8 mouse cellular contexts compared by ENCODE assay signal in the genomic region with DNA sequence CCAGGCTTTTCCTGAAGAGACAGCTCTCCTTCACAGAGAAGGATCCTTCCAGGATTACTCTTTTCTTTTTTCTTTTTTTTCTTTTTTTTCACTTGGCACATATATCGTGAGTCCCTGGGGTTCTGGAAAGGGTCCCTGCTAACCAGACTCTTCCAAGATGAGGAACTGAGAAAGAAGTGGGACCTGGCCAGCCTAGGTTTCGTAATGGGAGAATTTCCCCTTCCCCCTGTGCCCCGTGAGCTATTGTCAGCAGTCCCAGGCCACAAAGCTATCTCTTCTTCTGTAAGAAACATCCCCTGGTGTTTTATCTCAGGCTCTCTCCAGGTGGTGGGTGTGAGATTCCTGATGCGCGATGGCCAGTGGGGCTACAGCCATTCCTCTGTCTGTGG. TPM values are rescaled to one million over a fixed set of nuclear protein-coding genes. Genes with fewer than 3 reads are reported as not detected.
A peak's percentile ranks its signal among the peaks of the same experiment; 100 is the strongest.
DNase-seq lines count a peak whose midpoint lies in the region; ATAC-seq lines count a peak whose summit lies in the region.

No protein-coding gene starts in this region.

- no peak overlapping the region; the same call in 1 of the 2 replicates for H3K4me3 ChIP-seq in forebrain, embryonic 14.5 days (ENCODE audit: low read depth, low read length)
- no peak overlapping the region for H3K4me3 ChIP-seq in limb, embryonic 15.5 days
- peak overlapping the region; percentile 50; the same call in 1 of the 2 replicates for H3K4me3 ChIP-seq in neural tube, embryonic 12.5 days

- peak overlapping the region; percentile 75; the same call in 1 of the 2 replicates for H3K4me2 ChIP-seq in forebrain, embryonic 14.5 days (ENCODE audit: low read length)
- peak overlapping the region; percentile 81; the same call in 1 of the 2 replicates for H3K4me2 ChIP-seq in limb, embryonic 15.5 days
- H3K4me2 ChIP-seq in neural tube, embryonic 12.5 days (replicated peaks): peak overlapping the region; percentile 74

- H3K36me3 ChIP-seq in forebrain, embryonic 14.5 days (ENCODE audit: control insufficient read depth, insufficient read depth, low read length): peaks cover 3% of the 10 kb centered on the region; the same call in 1 of the 2 replicates
- H3K36me3 ChIP-seq in limb, embryonic 15.5 days: peaks cover 11% of the 10 kb centered on the region; the same call in 1 of the 2 replicates
- H3K36me3 ChIP-seq in neural tube, embryonic 12.5 days: peaks cover 7% of the 10 kb centered on the region; the same call in 1 of the 2 replicates

- no peaks in the 10 kb centered on the region for H3K27me3 ChIP-seq in forebrain, embryonic 14.5 days (replicated peaks; ENCODE audit: control insufficient read depth, insufficient read depth, low read length)
- no peaks in the 10 kb centered on the region for H3K27me3 ChIP-seq in limb, embryonic 15.5 days
- no peaks in the 10 kb centered on the region for H3K27me3 ChIP-seq in neural tube, embryonic 12.5 days (replicated peaks)

- H3K9ac ChIP-seq in forebrain, embryonic 14.5 days (ENCODE audit: low read length): peak overlapping the region; percentile 67
- H3K9ac ChIP-seq in limb, embryonic 15.5 days: no peak overlapping the region
- H3K9ac ChIP-seq in neural tube, embryonic 12.5 days: 0 out of 2 replicates have a peak overlapping the region, but pooled peaks have one; percentile 63

- H3K9me3 ChIP-seq in forebrain, embryonic 14.5 days (replicated peaks; ENCODE audit: control insufficient read depth, low read length): no peaks in the 10 kb centered on the region
- no peaks in the 10 kb centered on the region for H3K9me3 ChIP-seq in limb, embryonic 15.5 days
- H3K9me3 ChIP-seq in neural tube, embryonic 12.5 days: no peaks in the 10 kb centered on the region

- DNase-seq in layer of hippocampus, adult 9-10 months (ENCODE audit: low spot score): peak; percentile 29
- no peak for DNase-seq in layer of hippocampus, postnatal 10 days (ENCODE audit: low spot score in 2 of 2)
- DNase-seq in forebrain, embryonic 14.5 days (ENCODE audit: low spot score): no peak
- no peak for DNase-seq in cerebellum, postnatal 4 days (ENCODE audit: low spot score in 2 of 2)
- DNase-seq in frontal cortex, adult 2 months (ENCODE audit: extremely low spot score in 1 of 2, low spot score in 1 of 2): no peak
- no peak for DNase-seq in cerebellum, adult 18-20 months

- H3K27ac ChIP-seq in forebrain, embryonic 14.5 days (ENCODE audit: low read depth, low read length): no peak overlapping the region
- no peak overlapping the region for H3K27ac ChIP-seq in limb, embryonic 15.5 days
- no peak overlapping the region for H3K27ac ChIP-seq in neural tube, embryonic 12.5 days

- no peak for ATAC-seq in forebrain, embryonic 14.5 days
- no peak for ATAC-seq in limb, embryonic 15.5 days (ENCODE audit: insufficient number of reproducible peaks, low FRiP score, low TSS enrichment, low read depth)
- ATAC-seq in neural tube, embryonic 12.5 days (ENCODE audit: low FRiP score, low read depth): no peak

- WGBS in forebrain, embryonic 14.5 days: 49% methylated on average over 5 of the region's 5 CpGs
- 70% methylated on average over 5 of the region's 5 CpGs for WGBS in limb, embryonic 15.5 days
- WGBS in neural tube, embryonic 12.5 days: 51% methylated on average over 5 of the region's 5 CpGs

- H3K4me1 ChIP-seq in forebrain, embryonic 14.5 days (ENCODE audit: control insufficient read depth, insufficient read depth, low read length): peaks cover 16% of the 10 kb centered on the region
- H3K4me1 ChIP-seq in limb, embryonic 15.5 days: peaks cover 40% of the 10 kb centered on the region
- H3K4me1 ChIP-seq in neural tube, embryonic 12.5 days: peaks cover 19% of the 10 kb centered on the region

RNA-seq across cellular contexts. Expression of gene Ctsz, which starts 0.6 kb away (rescaled TPM):
- 10 to 100 TPM; 23.2 to 25.9 TPM for total RNA-seq in layer of hippocampus, postnatal 10 days (2021)
- 86.7 and 94.1 TPM in 2 replicates for polyA plus RNA-seq in forebrain, embryonic 14.5 days (2014; fragmentation: Nextera tagmentation; extraction: Ambion mirVana)
- 226 and 260 TPM in 2 replicates for polyA plus RNA-seq in limb, embryonic 15.5 days (2015; fragmentation: Nextera tagmentation; extraction: Ambion mirVana)
- 91.0 and 92.6 TPM in 2 replicates for polyA plus RNA-seq in neural tube, embryonic 12.5 days (2016; fragmentation: Nextera tagmentation; extraction: Ambion mirVana)
- 71.3 and 75.2 TPM in 2 replicates for polyA plus RNA-seq in frontal cortex, adult 2 months (2012; rRNA removed)

RNA-seq across cellular contexts. Expression of gene Tubb1, which starts 11.1 kb away (rescaled TPM):
- total RNA-seq in layer of hippocampus, postnatal 10 days (2021): not detected
- 0.72 and 1.1 TPM in 2 replicates for polyA plus RNA-seq in forebrain, embryonic 14.5 days (2014; fragmentation: Nextera tagmentation; extraction: Ambion mirVana)
- 0.92 and 2.4 TPM in 2 replicates for polyA plus RNA-seq in limb, embryonic 15.5 days (2015; fragmentation: Nextera tagmentation; extraction: Ambion mirVana)
- polyA plus RNA-seq in neural tube, embryonic 12.5 days (2016; fragmentation: Nextera tagmentation; extraction: Ambion mirVana): 2.7 and 3.4 TPM in 2 replicates
- 0.25 TPM in 1 of 2 replicates, not detected in the other for polyA plus RNA-seq in frontal cortex, adult 2 months (2012; rRNA removed)

RNA-seq across cellular contexts. Expression of gene Nelfcd, which starts 23.8 kb away (rescaled TPM):
- total RNA-seq in layer of hippocampus, postnatal 10 days (2021): 10 to 100 TPM; 55.0 to 58.2 TPM
- polyA plus RNA-seq in forebrain, embryonic 14.5 days (2014; fragmentation: Nextera tagmentation; extraction: Ambion mirVana): 111 and 115 TPM in 2 replicates
- 94.3 and 107 TPM in 2 replicates for polyA plus RNA-seq in limb, embryonic 15.5 days (2015; fragmentation: Nextera tagmentation; extraction: Ambion mirVana)
- 138 and 140 TPM in 2 replicates for polyA plus RNA-seq in neural tube, embryonic 12.5 days (2016; fragmentation: Nextera tagmentation; extraction: Ambion mirVana)
- 75.5 and 77.1 TPM in 2 replicates for polyA plus RNA-seq in frontal cortex, adult 2 months (2012; rRNA removed)

RNA-seq across cellular contexts. Expression of gene Atp5e, which starts 24.5 kb away (rescaled TPM):
- total RNA-seq in layer of hippocampus, postnatal 10 days (2021): 100 to 1,000 TPM; 332 to 389 TPM
- polyA plus RNA-seq in forebrain, embryonic 14.5 days (2014; fragmentation: Nextera tagmentation; extraction: Ambion mirVana): 664 and 832 TPM in 2 replicates
- polyA plus RNA-seq in limb, embryonic 15.5 days (2015; fragmentation: Nextera tagmentation; extraction: Ambion mirVana): 611 and 723 TPM in 2 replicates
- 772 and 808 TPM in 2 replicates for polyA plus RNA-seq in neural tube, embryonic 12.5 days (2016; fragmentation: Nextera tagmentation; extraction: Ambion mirVana)
- 547 and 598 TPM in 2 replicates for polyA plus RNA-seq in frontal cortex, adult 2 months (2012; rRNA removed)

RNA-seq across cellular contexts. Expression of gene Prelid3b, which starts 33.4 kb away (rescaled TPM):
- 10 to 100 TPM; 43.4 to 48.0 TPM for total RNA-seq in layer of hippocampus, postnatal 10 days (2021)
- 128 and 133 TPM in 2 replicates for polyA plus RNA-seq in forebrain, embryonic 14.5 days (2014; fragmentation: Nextera tagmentation; extraction: Ambion mirVana)
- polyA plus RNA-seq in limb, embryonic 15.5 days (2015; fragmentation: Nextera tagmentation; extraction: Ambion mirVana): 113 and 135 TPM in 2 replicates
- polyA plus RNA-seq in neural tube, embryonic 12.5 days (2016; fragmentation: Nextera tagmentation; extraction: Ambion mirVana): 99.7 and 102 TPM in 2 replicates
- 85.6 and 95.5 TPM in 2 replicates for polyA plus RNA-seq in frontal cortex, adult 2 months (2012; rRNA removed)
